Mouse (Mus musculus) heart, adult 8-10 months (tissue): ENCODE data around the gene Pde4d. TPM values are rescaled to one million over a fixed set of nuclear protein-coding genes. Genes with fewer than 3 reads are reported as not detected.
"Not testable (repeated sequence)": the region's sequence is repeated elsewhere in the genome, so short reads cannot be mapped to it uniquely, and the experiment has no call there.

Experiments used
- DNase-seq: peaks from one replicate; pipeline ENCODE4 v3.0.0; 2022; ENCODE audit warnings: low spot score
- total RNA-seq, 4 experiments: library from RNA; stranded (reverse); gene quantifications; 2 replicates each; pipeline ENCODE4 v1.2.4; 2022

The Pde4d gene
- total RNA-seq, 4 experiments from 2014 or later, result 35.5 to 45.7 (median 42.5) TPM

DNA sequence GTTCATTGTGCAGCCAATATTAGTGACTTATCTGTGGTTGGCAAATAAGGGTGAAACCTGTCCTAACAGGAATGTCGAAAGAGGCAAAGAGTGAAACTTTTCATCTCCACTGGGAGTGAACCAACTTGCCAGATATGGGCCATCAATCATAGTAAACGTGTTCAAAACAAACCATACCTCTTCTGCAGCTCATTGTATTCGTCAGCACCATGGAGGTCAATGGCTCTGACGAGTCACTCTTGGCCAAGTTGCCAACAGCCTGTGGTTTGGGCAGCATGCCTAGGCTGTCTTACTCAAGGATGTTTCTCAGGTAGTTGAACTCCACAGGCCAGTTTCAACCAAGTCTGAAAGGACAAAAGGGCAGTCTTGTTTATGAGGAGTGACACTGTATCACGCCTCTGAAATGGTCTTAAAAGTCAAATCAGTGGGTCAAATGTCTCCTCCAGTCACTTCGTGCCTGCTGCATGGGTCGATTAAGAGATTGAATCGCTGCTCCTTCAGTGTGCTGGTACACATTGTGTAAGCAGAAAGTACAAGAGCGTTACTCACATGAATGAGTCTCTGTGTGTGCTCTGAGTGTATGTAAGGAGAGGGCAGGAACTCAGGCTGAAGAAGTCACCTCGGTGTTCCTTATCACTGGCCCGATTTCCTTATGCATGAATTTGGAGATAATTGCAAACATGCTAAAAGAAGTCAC, 1431.6 kb downstream of the Pde4d start:
- no peak for DNase-seq

DNA sequence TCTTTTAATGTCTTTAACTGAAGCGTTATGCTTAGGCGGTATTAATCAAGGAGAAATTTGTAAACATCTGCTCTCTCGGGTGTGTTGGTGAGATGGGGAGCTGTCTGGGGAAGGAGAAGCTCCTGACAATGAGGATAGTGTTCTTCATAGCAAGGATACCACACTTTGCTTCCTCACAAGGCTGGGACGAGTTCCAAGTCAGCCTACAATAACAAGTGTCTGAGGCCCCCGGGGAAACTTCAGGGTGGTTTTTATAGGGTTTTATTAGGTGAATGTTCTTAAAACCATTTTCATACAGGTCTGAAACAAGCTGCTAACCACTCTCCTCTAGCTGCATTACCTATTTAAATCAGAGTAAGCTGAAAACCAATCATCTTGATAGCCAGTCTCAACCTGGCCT, 1433.9 kb downstream of the Pde4d start:
- DNase-seq, result no peak

GRCm38 (mm10) chr13:109884812-109885211, 1435.1 kb downstream of the Pde4d start:
- DNase-seq, result no peak

- peak; percentile 39 for DNase-seq
These were observed 1438.5 kb downstream of the Pde4d start for GRCm38 (mm10) chr13:109888293-109888692.

DNA sequence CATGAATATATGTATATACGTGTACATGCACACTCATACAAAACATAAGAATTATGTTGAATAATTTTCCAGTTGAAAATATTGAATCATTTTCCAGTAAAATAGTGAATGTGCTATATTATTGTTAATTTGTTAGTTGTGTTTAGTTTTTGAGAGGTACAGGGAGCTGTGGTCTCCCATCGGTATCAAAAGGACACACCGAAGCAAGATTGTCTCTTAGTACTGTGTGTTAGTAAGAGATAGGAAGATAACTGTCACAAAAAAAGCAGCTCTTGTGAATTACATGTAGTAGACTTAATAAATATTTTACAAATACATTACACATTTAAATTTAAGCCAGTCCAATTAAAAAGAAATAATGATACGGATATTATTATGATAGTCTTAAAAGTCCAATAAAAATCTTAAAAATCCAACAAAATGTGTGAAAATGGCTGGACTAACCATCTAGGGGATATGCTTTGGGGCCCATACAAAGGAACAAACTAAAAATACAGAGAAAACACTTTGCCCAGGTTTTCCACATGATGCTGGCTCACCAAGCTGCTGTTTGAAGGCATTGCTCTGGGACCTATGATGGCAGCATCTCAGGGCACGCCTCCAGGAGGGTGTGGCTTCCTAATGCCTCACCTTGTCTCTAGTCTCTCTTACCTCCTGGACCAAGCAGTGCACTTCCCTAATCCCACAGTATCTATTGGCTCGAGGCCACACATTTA, 1441.6 kb downstream of the Pde4d start:
- no peak for DNase-seq

DNA sequence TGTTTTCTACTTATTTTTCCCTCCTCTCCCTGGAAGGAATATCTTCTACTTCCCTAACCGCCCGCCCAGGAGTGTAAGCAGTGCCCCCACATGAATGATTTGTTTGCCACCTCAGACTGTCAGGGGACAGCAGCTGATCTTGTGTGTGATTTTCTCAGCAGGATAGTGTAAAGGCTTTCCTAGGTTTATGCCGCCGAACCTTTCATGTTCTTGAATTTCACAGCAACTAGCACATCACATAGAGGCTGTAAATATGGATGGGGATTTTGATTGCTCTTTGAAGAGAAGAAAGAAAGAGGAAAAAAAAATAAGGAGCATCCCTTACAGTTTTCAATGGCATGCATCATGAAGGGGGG, 1442.1 kb downstream of the Pde4d start:
- DNase-seq, result no peak

- no peak for DNase-seq
These were observed 1450.0 kb downstream of the Pde4d start for GRCm38 (mm10) chr13:109899442-109900428.

DNA sequence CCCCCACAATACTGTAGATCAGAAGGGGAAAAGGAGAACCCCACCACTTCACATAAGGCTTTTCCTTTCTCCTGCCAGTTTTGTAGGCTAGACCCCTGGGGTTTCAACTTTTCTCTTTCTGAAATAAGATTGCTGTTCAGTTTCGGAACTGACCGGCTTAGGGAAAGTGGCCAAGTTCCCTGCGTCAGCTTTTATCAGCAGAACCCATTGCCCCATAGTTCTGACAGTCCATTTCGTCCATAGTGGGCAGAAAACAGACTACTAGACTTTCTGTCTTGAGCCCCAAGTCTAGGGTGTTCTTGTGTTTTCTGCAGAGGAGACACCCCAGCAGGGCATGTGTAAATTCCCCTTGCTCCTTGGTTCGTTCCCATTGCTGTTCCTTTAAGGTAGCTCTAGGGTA, 1452.1 kb downstream of the Pde4d start:
- no peak for DNase-seq

GRCm38 (mm10) chr13:109902460-109902854, 1452.7 kb downstream of the Pde4d start:
- not testable (repeated sequence) for DNase-seq

- DNase-seq, result peak; percentile 50
These were observed 1453.4 kb downstream of the Pde4d start for GRCm38 (mm10) chr13:109902855-109903763.

GRCm38 (mm10) chr13:109903764-109904510, 1454.2 kb downstream of the Pde4d start:
- no peak for DNase-seq

DNA sequence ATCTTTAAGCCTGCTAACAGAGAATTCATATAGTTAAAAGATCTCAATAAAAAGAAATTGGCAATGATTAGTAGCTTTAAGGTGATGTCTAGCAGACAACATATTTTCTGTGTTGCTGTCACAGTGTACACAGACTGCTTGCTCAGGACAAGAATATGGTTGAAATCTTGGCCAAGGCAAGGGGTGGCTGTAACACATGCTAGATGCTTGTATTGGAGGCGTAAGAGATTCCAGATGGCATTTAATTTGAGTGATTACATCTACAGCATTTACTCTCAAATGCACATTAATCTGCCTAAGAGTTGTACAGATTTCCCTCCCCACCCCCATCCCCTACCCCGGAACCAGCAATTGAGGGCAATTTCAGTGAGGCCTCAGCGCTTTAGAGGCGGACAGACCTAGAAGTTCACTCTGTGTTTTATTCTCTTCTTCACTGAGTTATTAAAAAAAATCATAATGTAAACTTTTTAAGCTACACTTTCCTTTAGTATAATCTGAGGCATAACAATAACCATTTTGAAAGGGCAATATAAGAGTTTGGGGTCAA, 1456.7 kb downstream of the Pde4d start:
- DNase-seq, result no peak

- peak; percentile 65 for DNase-seq
These were observed 1457.9 kb downstream of the Pde4d start for GRCm38 (mm10) chr13:109907634-109908033.

DNA sequence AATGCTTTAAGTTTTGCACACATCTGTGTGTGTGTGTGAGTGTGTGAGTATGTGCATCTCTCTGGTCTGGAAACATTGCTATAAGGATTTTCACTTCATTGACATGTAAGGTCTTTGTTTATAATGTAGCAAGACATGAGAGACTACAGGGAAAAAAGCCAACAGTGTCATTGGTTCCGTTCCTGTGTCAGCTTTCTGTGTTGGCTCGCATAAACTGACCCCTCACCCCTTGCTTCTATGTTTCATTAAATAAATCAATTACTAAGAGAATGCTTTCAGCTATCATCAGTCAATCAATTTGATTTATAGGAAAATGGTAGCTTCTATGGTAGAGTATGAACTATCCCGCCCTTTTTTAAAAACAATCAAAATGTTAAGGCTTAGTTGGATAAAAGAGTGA, 1458.6 kb downstream of the Pde4d start:
- no peak for DNase-seq

GRCm38 (mm10) chr13:109909111-109909510, 1459.4 kb downstream of the Pde4d start:
- DNase-seq, result no peak

DNA sequence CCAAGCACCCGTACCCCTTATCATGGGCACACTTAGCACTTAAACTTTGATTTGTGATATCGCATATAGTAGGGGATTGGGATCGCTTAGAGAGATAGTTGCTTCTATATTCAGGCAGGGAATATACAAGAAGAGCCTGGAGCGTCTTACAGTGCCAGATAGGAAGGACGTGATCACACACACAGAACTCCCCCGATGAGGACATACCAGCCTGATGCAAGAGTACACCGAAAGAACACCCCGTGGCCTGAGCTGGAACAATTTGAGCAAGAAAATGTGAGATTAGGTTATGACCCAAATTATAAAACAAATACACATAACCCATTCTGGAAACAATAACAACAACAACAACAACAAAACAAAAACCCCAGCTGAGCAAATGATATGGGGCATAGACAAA, 1461.2 kb downstream of the Pde4d start:
- no peak for DNase-seq

DNA sequence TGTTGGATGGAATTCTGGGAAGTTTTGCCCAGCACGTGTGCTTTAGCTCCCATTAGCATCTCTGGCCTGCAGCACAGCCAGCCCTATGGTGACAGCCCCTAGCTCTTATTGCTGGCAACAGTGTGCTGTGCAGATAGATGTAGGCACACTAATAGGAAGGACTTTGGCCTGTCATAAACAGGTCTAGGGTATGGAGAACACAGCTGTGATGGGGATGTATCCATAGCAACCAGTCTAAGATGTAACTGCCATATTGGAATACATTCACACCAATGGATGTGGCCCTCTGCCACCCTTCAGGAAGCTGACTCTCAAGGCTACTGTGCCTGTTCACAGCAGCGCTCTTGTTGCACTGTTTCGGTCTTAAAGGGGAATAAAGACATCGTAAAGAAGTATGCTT, 1462.9 kb downstream of the Pde4d start:
- no peak for DNase-seq

GRCm38 (mm10) chr13:109914246-109914645, 1464.5 kb downstream of the Pde4d start:
- no peak for DNase-seq

DNA sequence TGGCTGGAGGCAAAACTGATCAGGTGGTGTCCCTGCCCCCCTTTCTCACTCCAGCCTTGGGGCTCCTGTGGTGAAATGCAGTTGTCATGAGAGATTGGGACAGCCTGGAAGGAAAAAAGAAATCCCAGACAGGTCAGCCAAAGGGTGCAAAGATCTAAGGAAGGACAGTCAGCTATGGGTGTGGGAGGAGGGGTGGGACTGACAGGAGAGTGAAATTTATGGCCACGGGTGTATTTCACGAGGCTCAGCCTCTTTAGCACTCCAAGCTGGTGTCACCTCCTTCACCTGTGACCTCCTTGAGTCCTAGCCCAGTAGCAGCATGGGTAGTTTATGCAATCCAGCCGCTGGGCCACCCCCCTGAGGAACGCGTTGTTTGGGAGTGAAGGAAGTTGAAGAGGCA, 1465.1 kb downstream of the Pde4d start:
- DNase-seq, result no peak

GRCm38 (mm10) chr13:109915501-109915900, 1465.8 kb downstream of the Pde4d start:
- no peak for DNase-seq
